Mouse (Mus musculus): ENCODE results near the gene Slc16a2.

DNA sequence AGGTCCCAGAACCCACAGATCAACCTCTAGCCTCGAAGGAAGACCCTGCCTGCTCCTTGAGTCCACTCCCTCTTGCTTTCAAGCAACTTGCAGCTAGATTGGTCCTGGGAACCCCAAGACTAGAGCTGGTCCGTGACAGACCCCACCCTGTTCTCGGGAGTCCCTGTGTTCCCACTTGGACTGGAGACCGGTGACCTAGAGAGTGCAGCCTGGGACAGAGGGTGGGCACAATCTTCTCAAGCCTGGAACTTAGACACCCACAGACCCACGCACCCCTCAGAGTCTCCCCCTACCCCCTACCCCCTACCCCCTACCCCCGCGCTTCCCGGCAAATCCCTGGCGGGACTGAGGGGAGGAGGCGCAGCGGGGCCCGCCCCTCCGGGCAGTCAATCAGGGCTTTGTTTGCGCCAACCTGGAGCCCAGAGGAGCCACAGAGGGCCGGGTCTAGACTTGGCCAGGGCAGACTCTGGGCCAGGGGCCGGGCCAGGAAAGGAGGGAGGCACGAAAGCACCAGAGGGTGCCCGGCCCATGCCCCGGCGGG lies 558 bp upstream of the Slc16a2 start:
- TF ChIP-seq POLR2A (IDR thresholded peaks at IDR 0.05; ENCODE audit: borderline replicate concordance, insufficient read depth, low read length) (no peak), CTCF (IDR thresholded peaks at IDR 0.05; ENCODE audit: borderline replicate concordance, insufficient read depth, low read depth, low read length) (no peak)

All from cerebellum, adult 2 months (tissue).